Mouse (Mus musculus) C2C12 (cell line): Measurements from ENCODE around the gene Rps6kc1. TPM values are rescaled to one million over a fixed set of nuclear protein-coding genes. Genes with fewer than 3 reads are reported as not detected.

Experiments
- H3K27me3 ChIP-seq: one replicate; pipeline ENCODE4 v1.6.1; 2011; ENCODE audit not compliant: control insufficient read depth, insufficient read depth, insufficient read length
- H3K36me3 ChIP-seq: one replicate; pipeline ENCODE4 v1.6.1; 2011; ENCODE audit not compliant: control insufficient read depth, insufficient read depth
- H3K4me3 ChIP-seq: one replicate; pipeline ENCODE4 v1.5.1; 2011; ENCODE audit warnings: mild to moderate bottlenecking, control low read depth; ENCODE audit not compliant: poor library complexity, insufficient read depth, severe bottlenecking
- H3K79me2 ChIP-seq: one replicate; pipeline ENCODE4 v1.6.1; 2011; ENCODE audit not compliant: control insufficient read depth, insufficient read depth
- H3K79me3 ChIP-seq: one replicate; pipeline ENCODE4 v1.6.1; 2011; ENCODE audit warnings: low read depth, control low read depth
- H3ac ChIP-seq: one replicate; pipeline ENCODE3; 2011; ENCODE audit warnings: low read depth; ENCODE audit not compliant: control insufficient read depth, insufficient read length
- CEBPB ChIP-seq: IDR thresholded peaks from one replicate; pipeline ENCODE4 v1.6.1; 2011; ENCODE audit warnings: low read depth, mild to moderate bottlenecking, control low read depth, moderate library complexity
- CTCF ChIP-seq: IDR thresholded peaks from one replicate; pipeline ENCODE4 v1.5.1; 2011; ENCODE audit not compliant: control insufficient read depth, insufficient read depth, insufficient read length
- FOSL1 ChIP-seq: IDR thresholded peaks from one replicate; pipeline ENCODE4 v1.8.0; 2011; ENCODE audit warnings: mild to moderate bottlenecking, low read length; ENCODE audit not compliant: poor library complexity, insufficient read depth, severe bottlenecking
- MAX ChIP-seq: IDR thresholded peaks from one replicate; pipeline ENCODE4 v1.6.1; 2011; ENCODE audit warnings: mild to moderate bottlenecking, control low read depth
- MYOD1 ChIP-seq: IDR thresholded peaks from one replicate; pipeline ENCODE4 v1.6.1; 2011; ENCODE audit warnings: low read depth; ENCODE audit not compliant: control insufficient read depth, insufficient read length
- MYOG ChIP-seq: IDR thresholded peaks from one replicate; pipeline ENCODE4 v1.6.1; 2011; ENCODE audit not compliant: control insufficient read depth, insufficient read length; ENCODE audit errors: extremely low read depth
- USF1 ChIP-seq: IDR thresholded peaks from one replicate; pipeline ENCODE4 v1.6.1; 2011; ENCODE audit warnings: low read depth, mild to moderate bottlenecking, control low read depth, moderate library complexity
- polyA plus RNA-seq: library from polyadenylated mRNA; unstranded; fragments of >200 nt; fragmentation: generic; extraction: Trizol; gene quantifications from one replicate; pipeline ENCODE4 v1.2.1, GENCODE M21; 2012; ENCODE audit warnings: missing spikeins

Rps6kc1 gene
- polyA plus RNA-seq, 1 experiment = 13.1 TPM

GRCm38 (mm10) chr1:190806817-190807216 is 104.8 kb downstream of the Rps6kc1 start:
- TF ChIP-seq MAX (no peak), MYOD1 (no peak)
- H3K79me2 ChIP-seq = no peaks in the 10 kb centered on the region

GRCm38 (mm10) chr1:190798668-190799067 is 112.9 kb downstream of the Rps6kc1 start:
- H3K79me2 ChIP-seq = no peaks in the 10 kb centered on the region
- no peak overlapping the region for H3K4me3 ChIP-seq
- TF ChIP-seq MYOG = no peak
- TF ChIP-seq MYOD1 = no peak
- no peak for TF ChIP-seq USF1
- TF ChIP-seq CTCF = no peak
- TF ChIP-seq FOSL1 = no peak
- H3K79me3 ChIP-seq = no peaks in the 10 kb centered on the region
- no peak overlapping the region for H3ac ChIP-seq
- no peaks in the 10 kb centered on the region for H3K27me3 ChIP-seq
- peaks cover 7% of the 10 kb centered on the region for H3K36me3 ChIP-seq

More at GRCm38 (mm10) chr1:190806817-190807216, 104.8 kb downstream of the Rps6kc1 start:
- no peak overlapping the region for H3ac ChIP-seq
- peaks cover 12% of the 10 kb centered on the region for H3K36me3 ChIP-seq
- no peaks in the 10 kb centered on the region for H3K27me3 ChIP-seq
- H3K4me3 ChIP-seq = no peak overlapping the region
- H3K79me3 ChIP-seq = no peaks in the 10 kb centered on the region

GRCm38 (mm10) chr1:190797483-190798058 is 114.0 kb downstream of the Rps6kc1 start:
- TF ChIP-seq MYOG (no peak), CTCF (no peak), CEBPB (no peak), MAX (no peak)
- Histone ChIP-seq H3K4me3 (no peak overlapping the region), H3ac (no peak overlapping the region), H3K79me2 (no peaks in the 10 kb centered on the region), H3K36me3 (peaks cover 7% of the 10 kb centered on the region), H3K27me3 (no peaks in the 10 kb centered on the region), H3K79me3 (no peaks in the 10 kb centered on the region)

GRCm38 (mm10) chr1:190796745-190797482 is 114.7 kb downstream of the Rps6kc1 start:
- TF ChIP-seq CEBPB (no peak), MYOD1 (no peak), CTCF (no peak), MAX (no peak), MYOG (no peak)
- H3K4me3 ChIP-seq = no peak overlapping the region
- peaks cover 7% of the 10 kb centered on the region for H3K36me3 ChIP-seq
- no peak overlapping the region for H3ac ChIP-seq
- no peaks in the 10 kb centered on the region for H3K27me3 ChIP-seq
- no peaks in the 10 kb centered on the region for H3K79me2 ChIP-seq
- no peaks in the 10 kb centered on the region for H3K79me3 ChIP-seq

- no peaks in the 10 kb centered on the region for H3K79me2 ChIP-seq
- H3K79me3 ChIP-seq = no peaks in the 10 kb centered on the region
- no peak for TF ChIP-seq MAX
- no peak for TF ChIP-seq USF1
- TF ChIP-seq FOSL1 = no peak
- no peak for TF ChIP-seq MYOD1
- TF ChIP-seq MYOG = no peak
- no peak for TF ChIP-seq CTCF
- no peak for TF ChIP-seq CEBPB
- no peak overlapping the region for H3ac ChIP-seq
- H3K36me3 ChIP-seq = peaks cover 7% of the 10 kb centered on the region
- H3K4me3 ChIP-seq = no peak overlapping the region
- H3K27me3 ChIP-seq = no peaks in the 10 kb centered on the region
Observed at GRCm38 (mm10) chr1:190791638-190792037, 119.9 kb downstream of the Rps6kc1 start.

GRCm38 (mm10) chr1:190790720-190791119 is 120.8 kb downstream of the Rps6kc1 start:
- Histone ChIP-seq H3K4me3 (no peak overlapping the region), H3K79me3 (no peaks in the 10 kb centered on the region), H3ac (no peak overlapping the region), H3K27me3 (no peaks in the 10 kb centered on the region), H3K79me2 (no peaks in the 10 kb centered on the region), H3K36me3 (peaks cover 2% of the 10 kb centered on the region)
- TF ChIP-seq MYOG = no peak
